Mouse (Mus musculus): Measurements from ENCODE around the gene Olfr92. TPM values are rescaled to one million over a fixed set of nuclear protein-coding genes. Genes with fewer than 3 reads are reported as not detected.
A peak's percentile ranks its signal among the peaks of the same experiment; 100 is the strongest.

The Olfr92 gene
- polyA plus RNA-seq, 2 experiments, result not detected

DNA sequence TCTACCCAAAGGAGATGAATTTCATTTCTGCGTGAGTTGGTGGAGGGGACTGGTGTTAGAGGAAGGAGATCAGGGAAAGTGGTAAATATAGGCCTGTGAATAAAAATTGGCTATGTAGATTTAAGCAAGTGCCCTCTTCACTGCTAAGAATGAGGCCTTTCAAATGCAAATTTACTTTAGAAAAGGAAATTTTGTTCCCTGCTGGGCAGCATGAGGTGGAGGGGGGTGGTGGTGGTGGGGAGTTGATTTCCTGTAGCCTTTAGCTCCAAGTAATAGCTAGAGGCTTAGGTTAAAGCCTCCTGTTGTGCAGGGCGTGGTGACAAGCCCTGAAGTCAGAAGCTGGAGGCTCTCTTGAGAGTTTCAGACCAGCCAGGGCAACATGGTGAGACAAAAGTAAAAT lies 40.9 kb downstream of the Olfr92 start:
- Histone ChIP-seq H3K9ac (ENCODE audit: low read depth, low read length, severe bottlenecking) (no peak overlapping the region), H3K27me3 (ENCODE audit: control insufficient read depth, insufficient read depth, low read length) (no peaks in the 10 kb centered on the region), H3K36me3 (ENCODE audit: control insufficient read depth, insufficient read depth, low read length) (peaks cover 24% of the 10 kb centered on the region), H3K4me1 (ENCODE audit: control insufficient read depth, insufficient read depth, low read length) (peaks cover 8% of the 10 kb centered on the region; the same call in 1 of the 2 replicates), H3K9me3 (ENCODE audit: control insufficient read depth, low read length) (no peaks in the 10 kb centered on the region), H3K4me3 (replicated peaks; ENCODE audit: low read length) (no peak overlapping the region), H3K27ac (replicated peaks; ENCODE audit: low read depth, low read length) (0 out of 2 replicates have a peak overlapping the region, but pooled peaks have one; percentile 4), H3K4me2 (replicated peaks; ENCODE audit: low read depth, low read length, severe bottlenecking) (no peak overlapping the region)
- TF ChIP-seq POLR2A (IDR thresholded peaks at IDR 0.05; ENCODE audit: borderline replicate concordance, extremely low read depth, insufficient read depth, insufficient read length), result no peak
- ATAC-seq (ENCODE audit: low FRiP score, low read depth) (no peak), DNase-seq (ENCODE audit: low spot score) (no peak)
- WGBS, result 34% methylated on average over 2 of the region's 2 CpGs

DNA sequence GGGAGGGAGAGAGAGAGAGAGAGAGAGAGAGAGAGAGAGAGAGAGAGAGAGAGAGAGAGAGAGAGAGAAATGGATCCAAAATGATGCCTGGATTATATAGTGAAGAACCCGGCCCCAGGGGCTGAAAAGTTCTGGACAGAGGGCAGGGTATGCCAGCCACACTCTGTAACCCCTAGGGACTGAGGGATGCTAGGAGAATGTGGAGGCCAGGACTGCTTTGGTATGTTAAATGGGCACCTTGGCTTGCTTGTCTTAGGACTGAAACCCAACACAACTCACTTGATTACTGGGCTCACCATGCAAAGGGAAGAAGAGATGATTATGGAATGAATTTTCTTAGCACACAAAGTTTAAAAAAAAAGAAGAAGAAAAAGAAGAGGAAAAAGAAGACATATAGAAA lies 41.7 kb downstream of the Olfr92 start:
- no peak for DNase-seq (ENCODE audit: low spot score)
- Histone ChIP-seq H3K4me1 (ENCODE audit: control insufficient read depth, insufficient read depth, low read length) (peaks cover 8% of the 10 kb centered on the region; the same call in 1 of the 2 replicates), H3K36me3 (ENCODE audit: control insufficient read depth, insufficient read depth, low read length) (peaks cover 32% of the 10 kb centered on the region), H3K9ac (ENCODE audit: low read depth, low read length, severe bottlenecking) (no peak overlapping the region), H3K4me3 (replicated peaks; ENCODE audit: low read length) (no peak overlapping the region), H3K9me3 (ENCODE audit: control insufficient read depth, low read length) (no peaks in the 10 kb centered on the region), H3K4me2 (replicated peaks; ENCODE audit: low read depth, low read length, severe bottlenecking) (no peak overlapping the region), H3K27ac (replicated peaks; ENCODE audit: low read depth, low read length) (no peak overlapping the region), H3K27me3 (ENCODE audit: control insufficient read depth, insufficient read depth, low read length) (no peaks in the 10 kb centered on the region)
- 26% methylated on average over 1 of the region's 1 CpGs for WGBS
- no peak for TF ChIP-seq POLR2A (IDR thresholded peaks at IDR 0.05; ENCODE audit: borderline replicate concordance, extremely low read depth, insufficient read depth, insufficient read length)
- no peak for ATAC-seq (ENCODE audit: low FRiP score, low read depth)

DNA sequence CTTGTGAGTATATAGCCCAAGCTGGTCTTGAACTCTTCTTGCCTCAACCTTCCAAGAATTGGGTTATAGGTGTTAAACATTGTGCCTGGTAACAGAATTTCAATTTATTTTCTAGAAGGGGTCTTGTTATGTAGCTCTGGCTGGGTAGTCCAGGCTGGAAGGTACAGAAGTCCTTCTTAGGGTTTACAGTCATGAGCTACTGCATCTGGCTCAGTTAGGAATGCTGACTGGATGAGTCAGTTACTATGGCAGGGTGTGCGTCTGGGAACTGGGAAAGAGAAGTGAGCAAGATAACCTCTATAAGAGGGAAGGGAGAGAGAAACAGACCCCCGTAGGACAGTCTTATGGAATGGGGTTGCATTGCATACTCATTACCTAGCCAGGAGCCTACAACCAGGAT lies 44.1 kb downstream of the Olfr92 start:
- ATAC-seq (ENCODE audit: low FRiP score, low read depth) (no peak), DNase-seq (ENCODE audit: low spot score) (no peak)
- Histone ChIP-seq H3K27me3 (ENCODE audit: control insufficient read depth, insufficient read depth, low read length) (no peaks in the 10 kb centered on the region), H3K4me3 (replicated peaks; ENCODE audit: low read length) (no peak overlapping the region), H3K4me1 (ENCODE audit: control insufficient read depth, insufficient read depth, low read length) (peaks cover 8% of the 10 kb centered on the region; the same call in 1 of the 2 replicates), H3K27ac (replicated peaks; ENCODE audit: low read depth, low read length) (no peak overlapping the region), H3K36me3 (ENCODE audit: control insufficient read depth, insufficient read depth, low read length) (peaks cover 54% of the 10 kb centered on the region), H3K4me2 (replicated peaks; ENCODE audit: low read depth, low read length, severe bottlenecking) (no peak overlapping the region), H3K9ac (ENCODE audit: low read depth, low read length, severe bottlenecking) (no peak overlapping the region), H3K9me3 (ENCODE audit: control insufficient read depth, low read length) (no peaks in the 10 kb centered on the region)
- WGBS, result 95% methylated on average over 2 of the region's 2 CpGs
- TF ChIP-seq POLR2A (IDR thresholded peaks at IDR 0.05; ENCODE audit: borderline replicate concordance, extremely low read depth, insufficient read depth, insufficient read length), result no peak

DNA sequence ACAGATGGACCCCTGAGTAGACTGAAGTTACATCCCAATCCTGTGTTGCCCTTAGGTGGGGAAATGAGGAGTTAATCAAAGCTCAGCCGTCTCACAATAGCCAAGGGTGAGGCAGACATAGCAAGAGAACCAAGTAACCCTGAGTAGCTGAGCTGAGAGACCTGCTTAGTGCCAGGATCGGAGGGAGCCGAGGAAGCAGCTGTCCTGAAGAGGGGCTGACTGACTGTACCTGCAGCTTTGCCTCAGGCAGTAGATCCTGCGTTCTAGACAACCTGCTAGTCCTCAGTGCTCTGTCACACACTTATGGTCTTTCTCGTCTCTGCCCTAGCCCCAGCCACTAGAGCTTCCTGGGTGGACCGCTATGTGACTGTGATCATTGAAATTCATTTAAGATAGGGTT lies 44.7 kb downstream of the Olfr92 start:
- ATAC-seq (ENCODE audit: low FRiP score, low read depth) (no peak), DNase-seq (ENCODE audit: low spot score) (no peak)
- Histone ChIP-seq H3K27ac (replicated peaks; ENCODE audit: low read depth, low read length) (no peak overlapping the region), H3K4me2 (replicated peaks; ENCODE audit: low read depth, low read length, severe bottlenecking) (no peak overlapping the region), H3K4me1 (ENCODE audit: control insufficient read depth, insufficient read depth, low read length) (peaks cover 8% of the 10 kb centered on the region; the same call in 1 of the 2 replicates), H3K9me3 (ENCODE audit: control insufficient read depth, low read length) (no peaks in the 10 kb centered on the region), H3K4me3 (replicated peaks; ENCODE audit: low read length) (no peak overlapping the region), H3K36me3 (ENCODE audit: control insufficient read depth, insufficient read depth, low read length) (peaks cover 60% of the 10 kb centered on the region), H3K27me3 (ENCODE audit: control insufficient read depth, insufficient read depth, low read length) (no peaks in the 10 kb centered on the region), H3K9ac (ENCODE audit: low read depth, low read length, severe bottlenecking) (no peak overlapping the region)
- WGBS, result 91% methylated on average over 6 of the region's 6 CpGs
- TF ChIP-seq POLR2A (IDR thresholded peaks at IDR 0.05; ENCODE audit: borderline replicate concordance, extremely low read depth, insufficient read depth, insufficient read length), result no peak

DNA sequence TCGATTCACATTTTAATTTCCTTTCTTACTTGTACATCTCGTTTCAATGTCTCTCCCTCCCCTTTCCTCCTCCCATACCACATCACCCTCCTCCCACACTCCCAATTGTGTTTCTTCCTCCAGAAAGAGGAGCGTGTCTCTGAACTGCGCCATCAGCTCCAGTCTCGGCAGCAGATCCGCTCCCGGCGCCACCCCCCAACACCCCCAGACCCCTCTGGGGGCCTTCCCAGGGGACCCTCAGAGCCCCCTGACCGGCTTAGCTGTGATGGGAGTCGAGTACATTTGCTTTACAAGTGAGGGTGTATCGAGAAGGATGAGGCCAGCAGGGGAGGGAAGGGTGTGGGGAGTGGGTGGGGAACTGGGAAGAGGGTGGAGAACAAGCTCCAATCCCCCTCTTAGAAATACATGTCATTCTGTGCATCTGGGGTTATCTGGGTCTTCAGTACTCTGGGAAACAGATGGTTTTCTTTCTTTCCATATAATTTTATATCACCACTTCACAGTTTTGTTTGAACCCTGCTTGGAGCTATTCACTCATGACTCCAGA lies 47.1 kb downstream of the Olfr92 start:
- TF ChIP-seq POLR2A (IDR thresholded peaks at IDR 0.05; ENCODE audit: borderline replicate concordance, extremely low read depth, insufficient read depth, insufficient read length), result no peak
- H3K4me2 ChIP-seq (replicated peaks; ENCODE audit: low read depth, low read length, severe bottlenecking), result no peak overlapping the region
- 65% methylated on average over 11 of the region's 11 CpGs for WGBS
- no peaks in the 10 kb centered on the region for H3K27me3 ChIP-seq (ENCODE audit: control insufficient read depth, insufficient read depth, low read length)
- DNase-seq (ENCODE audit: low spot score), result no peak
- H3K27ac ChIP-seq (replicated peaks; ENCODE audit: low read depth, low read length), result no peak overlapping the region
- no peaks in the 10 kb centered on the region for H3K9me3 ChIP-seq (ENCODE audit: control insufficient read depth, low read length)
- no peaks in the 10 kb centered on the region for H3K4me1 ChIP-seq (ENCODE audit: control insufficient read depth, insufficient read depth, low read length)
- ATAC-seq (ENCODE audit: low FRiP score, low read depth), result no peak
- no peak overlapping the region for H3K4me3 ChIP-seq (replicated peaks; ENCODE audit: low read length)
- peaks cover 83% of the 10 kb centered on the region for H3K36me3 ChIP-seq (ENCODE audit: control insufficient read depth, insufficient read depth, low read length)
- H3K9ac ChIP-seq (ENCODE audit: low read depth, low read length, severe bottlenecking), result no peak overlapping the region

All from limb, embryonic 14.5 days (tissue).